Mouse (Mus musculus): Measurements from ENCODE around the gene Mad1l1. TPM values are rescaled to one million over a fixed set of nuclear protein-coding genes. Genes with fewer than 3 reads are reported as not detected.
"Not testable (repeated sequence)": the region's sequence is repeated elsewhere in the genome, so short reads cannot be mapped to it uniquely, and the experiment has no call there.

Gene Mad1l1
- polyA plus RNA-seq (2016; fragmentation: Nextera tagmentation; extraction: Ambion mirVana) = 39.9 and 44.8 TPM in 2 replicates

DNA sequence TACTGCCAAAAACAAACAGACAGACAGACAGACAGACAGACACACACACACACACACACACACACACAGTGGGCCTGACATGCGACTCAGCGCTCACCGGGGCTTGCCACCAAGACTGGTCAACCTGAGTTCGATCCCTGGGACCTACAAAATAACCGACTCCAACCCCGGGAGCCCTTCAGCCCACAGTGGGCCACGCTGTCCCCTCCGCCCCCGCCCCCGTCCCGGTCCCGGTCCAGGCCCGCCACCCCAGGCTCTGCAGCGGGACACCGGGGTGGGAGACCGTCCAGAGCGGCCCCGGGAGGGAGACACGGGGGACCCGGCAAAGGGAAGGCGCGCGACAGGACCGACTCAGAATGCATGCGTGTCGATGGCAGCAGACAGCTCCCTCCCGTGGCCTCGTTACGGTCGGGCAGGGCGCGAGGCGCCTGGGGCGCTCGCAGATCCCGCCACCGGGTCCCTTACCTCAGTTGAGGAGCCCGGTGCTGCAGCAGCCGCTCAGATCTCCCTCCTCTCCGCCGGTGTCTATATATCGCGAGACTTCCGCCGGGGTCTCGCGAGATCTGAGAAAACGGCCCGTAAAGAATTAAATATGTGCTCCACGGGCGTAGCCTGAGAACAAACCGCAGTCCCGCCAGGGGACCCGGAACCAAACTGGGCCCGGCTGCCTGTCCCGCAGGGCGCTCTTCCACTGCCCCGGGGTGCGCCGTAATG is at the start of gene Mad1l1, which contains the start of gene Nudt1:
Gene Mad1l1, minus strand, starts transcription at position 511 of the 714 bp plus-strand sequence.
Gene Nudt1, plus strand, starts transcription at position 615 of the 714 bp plus-strand sequence.
- ATAC-seq (ENCODE audit: low FRiP score) = peak; percentile 92

GRCm38 (mm10) chr5:140370446-140371254 is 49.3 kb upstream of the Mad1l1 start:
- Histone ChIP-seq H3K4me3 (no peak overlapping the region), H3K4me2 (replicated peaks) (no peak overlapping the region)
- 77% methylated on average over 6 of the region's 6 CpGs for WGBS

More for the DNA sequence above, at the start of gene Mad1l1, which contains the start of gene Nudt1:
- Histone ChIP-seq H3K9me3 (replicated peaks) (no peaks in the 10 kb centered on the region), H3K36me3 (peaks cover 9% of the 10 kb centered on the region; the same call in 1 of the 2 replicates), H3K9ac (peak within 1 kb of the TSS; percentile 95), H3K4me3 (peak within 1 kb of the TSS; percentile 80), H3K27me3 (no peaks in the 10 kb centered on the region), H3K4me2 (replicated peaks) (peak within 1 kb of the TSS; percentile 83), H3K27ac (peak within 1 kb of the TSS; percentile 83), H3K4me1 (peaks cover 13% of the 10 kb centered on the region)
- WGBS = under 1% methylated on average over 59 of the region's 60 CpGs

GRCm38 (mm10) chr5:140369466-140369865 is 48.1 kb upstream of the Mad1l1 start:
- H3K4me2 ChIP-seq (replicated peaks) = no peak overlapping the region
- H3K9ac ChIP-seq = no peak overlapping the region
- 87% methylated on average over 2 of the region's 2 CpGs for WGBS
- 0 out of 2 replicates have a peak, but pooled peaks cover 2% of the 10 kb centered on the region for H3K4me1 ChIP-seq
- no peak for ATAC-seq (ENCODE audit: low FRiP score)
- H3K36me3 ChIP-seq = no peaks in the 10 kb centered on the region
- no peaks in the 10 kb centered on the region for H3K9me3 ChIP-seq (replicated peaks)
- H3K27me3 ChIP-seq = no peaks in the 10 kb centered on the region
- H3K27ac ChIP-seq = no peak overlapping the region
- H3K4me3 ChIP-seq = no peak overlapping the region

More at GRCm38 (mm10) chr5:140370446-140371254, 49.3 kb upstream of the Mad1l1 start:
- no peaks in the 10 kb centered on the region for H3K27me3 ChIP-seq
- 0 out of 2 replicates have a peak, but pooled peaks cover 2% of the 10 kb centered on the region for H3K4me1 ChIP-seq
- no peaks in the 10 kb centered on the region for H3K9me3 ChIP-seq (replicated peaks)
- no peaks in the 10 kb centered on the region for H3K36me3 ChIP-seq
- no peak for ATAC-seq (ENCODE audit: low FRiP score)
- no peak overlapping the region for H3K27ac ChIP-seq
- H3K9ac ChIP-seq = no peak overlapping the region

DNA sequence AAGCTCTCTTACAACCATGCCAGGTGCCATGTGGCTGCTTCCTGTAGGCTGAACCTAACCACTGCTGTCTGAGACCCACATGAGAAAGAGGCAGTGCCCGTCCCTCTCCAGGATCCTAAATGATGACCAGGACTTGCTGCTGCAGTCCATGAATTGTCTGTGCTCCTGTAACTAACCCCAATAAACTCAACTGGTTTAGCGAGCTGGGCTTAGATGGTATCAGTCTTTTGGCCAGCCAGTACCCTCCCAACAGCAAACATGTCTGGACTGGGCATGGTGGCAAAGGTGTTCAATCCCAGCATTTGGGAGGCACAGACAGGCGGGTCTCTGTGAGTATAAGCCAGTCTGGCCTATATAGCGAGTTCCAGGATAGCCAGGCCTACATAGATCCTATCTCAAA is 47.6 kb upstream of the Mad1l1 start:
- WGBS = 94% methylated on average over 4 of the region's 4 CpGs
- no peak overlapping the region for H3K4me3 ChIP-seq
- no peaks in the 10 kb centered on the region for H3K27me3 ChIP-seq
- no peaks in the 10 kb centered on the region for H3K9me3 ChIP-seq (replicated peaks)
- no peak overlapping the region for H3K9ac ChIP-seq
- H3K4me2 ChIP-seq (replicated peaks) = no peak overlapping the region
- no peak overlapping the region for H3K27ac ChIP-seq
- 0 out of 2 replicates have a peak, but pooled peaks cover 2% of the 10 kb centered on the region for H3K4me1 ChIP-seq
- no peaks in the 10 kb centered on the region for H3K36me3 ChIP-seq
- no peak for ATAC-seq (ENCODE audit: low FRiP score)

DNA sequence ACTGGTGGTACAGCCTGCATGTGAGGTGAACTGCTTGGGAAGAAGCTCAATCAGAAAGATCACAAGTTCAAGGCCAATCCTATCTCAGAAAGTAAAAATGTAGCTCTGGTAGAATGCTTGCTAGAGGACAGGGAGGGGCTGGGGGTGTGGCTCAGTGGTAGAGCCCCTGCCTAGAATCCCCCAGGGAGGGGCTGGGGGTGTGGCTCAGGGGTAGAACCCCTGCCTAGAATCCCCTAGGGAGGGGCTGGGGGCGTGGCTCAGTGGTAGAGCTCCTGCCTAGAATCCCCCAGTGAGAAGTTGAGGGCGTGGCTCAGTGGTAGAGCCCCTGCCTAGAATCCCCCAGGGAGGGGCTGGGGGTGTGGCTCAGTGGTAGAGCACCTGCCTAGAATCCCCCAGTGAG is 46.8 kb upstream of the Mad1l1 start:
- not testable (repeated sequence) for H3K27me3 ChIP-seq; H3K27ac ChIP-seq; H3K9me3 ChIP-seq (replicated peaks); H3K4me2 ChIP-seq (replicated peaks); ATAC-seq (ENCODE audit: low FRiP score); H3K36me3 ChIP-seq; H3K4me3 ChIP-seq; H3K9ac ChIP-seq; H3K4me1 ChIP-seq
- WGBS = 75% methylated on average over 2 of the region's 2 CpGs

DNA sequence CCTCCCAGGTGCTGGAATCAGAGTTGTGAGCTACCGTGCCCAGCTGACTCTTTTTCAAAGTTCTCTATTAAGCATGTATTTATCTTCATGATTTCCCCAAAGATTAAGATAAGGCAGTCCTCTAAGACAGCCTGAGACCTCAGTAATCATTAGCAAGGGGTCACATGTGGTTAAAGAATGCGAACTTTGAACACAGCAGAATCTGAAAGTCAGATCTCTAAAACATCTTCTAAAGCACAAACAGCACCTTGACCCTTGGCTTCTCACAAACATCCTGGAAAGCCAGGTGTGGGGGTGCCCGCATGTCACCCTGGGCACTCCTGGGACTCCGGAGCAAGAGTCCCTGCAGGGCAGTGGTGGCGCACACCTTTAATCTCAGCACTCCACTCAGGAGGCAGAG is 43.1 kb upstream of the Mad1l1 start:
- H3K4me3 ChIP-seq = no peak overlapping the region
- H3K9me3 ChIP-seq (replicated peaks) = no peaks in the 10 kb centered on the region
- no peak overlapping the region for H3K27ac ChIP-seq
- no peak overlapping the region for H3K9ac ChIP-seq
- H3K4me2 ChIP-seq (replicated peaks) = no peak overlapping the region
- no peak for ATAC-seq (ENCODE audit: low FRiP score)
- WGBS = 95% methylated on average over 5 of the region's 5 CpGs
- H3K4me1 ChIP-seq = 0 out of 2 replicates have a peak, but pooled peaks cover 2% of the 10 kb centered on the region
- H3K36me3 ChIP-seq = no peaks in the 10 kb centered on the region
- H3K27me3 ChIP-seq = no peaks in the 10 kb centered on the region

DNA sequence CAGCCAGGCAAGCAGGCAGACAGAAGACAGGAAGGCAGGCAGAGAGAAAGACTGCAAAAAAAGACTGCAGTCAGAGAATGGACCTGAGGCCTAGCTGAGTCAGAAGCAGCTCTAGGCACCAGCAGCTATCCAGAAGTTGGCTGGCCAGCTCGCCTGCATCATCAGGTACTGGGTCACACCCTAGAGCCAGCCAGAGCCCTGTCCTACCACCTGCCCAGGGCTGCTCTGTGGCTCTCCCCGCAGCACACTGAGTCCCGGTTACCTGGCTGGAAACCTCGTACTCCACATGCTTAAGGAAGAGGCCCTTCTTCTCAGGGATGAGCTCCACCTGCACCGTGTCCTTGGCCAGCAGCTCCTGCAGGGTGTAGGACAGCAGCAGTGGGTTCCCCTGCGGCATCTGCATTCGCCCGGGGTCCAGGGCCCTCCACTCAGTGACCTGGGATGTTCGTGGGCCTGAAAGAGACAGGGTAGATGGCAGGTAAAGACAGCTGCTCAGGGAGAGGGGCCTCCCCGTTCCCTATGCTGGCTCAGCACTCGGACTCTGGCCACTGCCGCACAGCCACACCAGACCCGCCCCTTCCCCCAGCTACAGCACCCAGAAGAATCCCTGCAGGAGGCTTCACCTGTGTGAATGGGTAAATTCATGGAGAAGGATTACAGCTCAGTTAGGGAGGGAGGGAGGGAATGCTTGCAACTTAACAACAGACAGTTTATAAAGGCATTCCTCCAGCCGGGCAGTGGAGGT is 38.8 kb upstream of the Mad1l1 start:
- Histone ChIP-seq H3K36me3 (peaks cover 25% of the 10 kb centered on the region), H3K4me1 (0 out of 2 replicates have a peak, but pooled peaks cover 2% of the 10 kb centered on the region), H3K27me3 (no peaks in the 10 kb centered on the region), H3K4me3 (no peak overlapping the region), H3K9me3 (replicated peaks) (no peaks in the 10 kb centered on the region), H3K4me2 (replicated peaks) (no peak overlapping the region), H3K9ac (no peak overlapping the region), H3K27ac (no peak overlapping the region)
- no peak for ATAC-seq (ENCODE audit: low FRiP score)
- 83% methylated on average over 14 of the region's 14 CpGs for WGBS

- no peaks in the 10 kb centered on the region for H3K27me3 ChIP-seq
- H3K4me2 ChIP-seq (replicated peaks) = no peak overlapping the region
- no peak for ATAC-seq (ENCODE audit: low FRiP score)
- peaks cover 47% of the 10 kb centered on the region for H3K36me3 ChIP-seq
- WGBS = 90% methylated on average over 3 of the region's 3 CpGs
- no peaks in the 10 kb centered on the region for H3K9me3 ChIP-seq (replicated peaks)
- no peak overlapping the region for H3K9ac ChIP-seq
- H3K4me3 ChIP-seq = no peak overlapping the region
- 0 out of 2 replicates have a peak, but pooled peaks cover 2% of the 10 kb centered on the region for H3K4me1 ChIP-seq
- no peak overlapping the region for H3K27ac ChIP-seq
Measured at GRCm38 (mm10) chr5:140357466-140357865, 36.1 kb upstream of the Mad1l1 start.

GRCm38 (mm10) chr5:140355934-140356333 is 34.6 kb upstream of the Mad1l1 start:
- peaks cover 63% of the 10 kb centered on the region for H3K36me3 ChIP-seq
- 88% methylated on average over 11 of the region's 11 CpGs for whole genome bisulfite sequencing

GRCm38 (mm10) chr5:140352352-140352751 is 31.0 kb upstream of the Mad1l1 start:
- Histone ChIP-seq H3K27me3 (no peaks in the 10 kb centered on the region), H3K36me3 (peaks cover 60% of the 10 kb centered on the region), H3K27ac (no peak overlapping the region), H3K4me1 (no peaks in the 10 kb centered on the region), H3K4me2 (replicated peaks) (no peak overlapping the region), H3K9ac (no peak overlapping the region), H3K9me3 (replicated peaks) (no peaks in the 10 kb centered on the region), H3K4me3 (no peak overlapping the region)
- WGBS = 95% methylated on average over 6 of the region's 6 CpGs
- no peak for ATAC-seq (ENCODE audit: low FRiP score)

More at GRCm38 (mm10) chr5:140355934-140356333, 34.6 kb upstream of the Mad1l1 start:
- H3K27me3 ChIP-seq = no peaks in the 10 kb centered on the region
- H3K4me2 ChIP-seq (replicated peaks) = no peak overlapping the region
- no peak overlapping the region for H3K9ac ChIP-seq
- H3K4me1 ChIP-seq = no peaks in the 10 kb centered on the region
- no peak overlapping the region for H3K4me3 ChIP-seq
- ATAC-seq (ENCODE audit: low FRiP score) = no peak
- no peak overlapping the region for H3K27ac ChIP-seq
- H3K9me3 ChIP-seq (replicated peaks) = no peaks in the 10 kb centered on the region

GRCm38 (mm10) chr5:140350731-140351497 is 29.6 kb upstream of the Mad1l1 start:
- Histone ChIP-seq H3K4me3 (no peak overlapping the region), H3K4me1 (no peaks in the 10 kb centered on the region), H3K36me3 (peaks cover 50% of the 10 kb centered on the region), H3K4me2 (replicated peaks) (no peak overlapping the region), H3K27ac (no peak overlapping the region), H3K9me3 (replicated peaks) (no peaks in the 10 kb centered on the region), H3K27me3 (no peaks in the 10 kb centered on the region), H3K9ac (no peak overlapping the region)
- 94% methylated on average over 8 of the region's 8 CpGs for WGBS
- no peak for ATAC-seq (ENCODE audit: low FRiP score)

All from hindbrain, embryonic 12.5 days (tissue).